Mouse (Mus musculus): ENCODE measurements around the gene Nfe2. TPM values are rescaled to one million over a fixed set of nuclear protein-coding genes. Genes with fewer than 3 reads are reported as not detected.

Gene Nfe2
- polyA plus RNA-seq, 1 experiment: 0.39 TPM

DNA sequence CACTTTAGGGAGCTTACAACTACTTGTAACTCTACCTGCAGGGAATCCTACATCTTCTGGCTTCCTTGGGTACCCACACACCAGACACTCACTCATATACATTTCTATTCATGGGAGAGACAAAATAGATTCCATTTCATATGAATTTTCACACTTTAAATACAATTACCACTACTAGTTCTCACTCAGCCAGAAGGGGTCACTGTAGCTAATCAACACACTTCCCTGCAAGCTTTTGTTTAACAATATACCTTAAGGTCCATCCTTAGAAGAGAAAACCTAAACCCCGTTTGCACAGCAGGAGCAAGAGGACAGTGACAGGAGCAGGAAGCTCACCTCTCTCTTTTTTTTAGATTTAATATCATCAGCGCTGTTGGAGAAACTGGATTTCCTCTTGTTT, 53.0 kb downstream of the Nfe2 start:
- WGBS: 55% methylated on average over 2 of the region's 2 CpGs
- no peak overlapping the region for H3K27ac ChIP-seq (ENCODE audit: insufficient read depth, low read depth, low read length)
- H3K4me3 ChIP-seq (ENCODE audit: low read depth, low read length): no peak overlapping the region
- no peak for TF ChIP-seq POLR2A (IDR thresholded peaks at IDR 0.05; ENCODE audit: low read depth, low read length)
- no peak for TF ChIP-seq CTCF (IDR thresholded peaks at IDR 0.05; ENCODE audit: extremely low read depth, insufficient read length, insufficient replicate concordance, low read depth, low read length)
- H3K36me3 ChIP-seq (ENCODE audit: control insufficient read depth, insufficient read depth, low read length): peaks cover 21% of the 10 kb centered on the region
- no peaks in the 10 kb centered on the region for H3K27me3 ChIP-seq (ENCODE audit: control insufficient read depth, insufficient read depth, low read length)
- H3K4me1 ChIP-seq (ENCODE audit: control insufficient read depth, insufficient read depth, insufficient read length, low read length): no peaks in the 10 kb centered on the region

- H3K4me1 ChIP-seq (ENCODE audit: control insufficient read depth, insufficient read depth, insufficient read length, low read length): no peaks in the 10 kb centered on the region
- no peak for TF ChIP-seq POLR2A (IDR thresholded peaks at IDR 0.05; ENCODE audit: low read depth, low read length)
- no peak for TF ChIP-seq CTCF (IDR thresholded peaks at IDR 0.05; ENCODE audit: extremely low read depth, insufficient read length, insufficient replicate concordance, low read depth, low read length)
- no peak overlapping the region for H3K4me3 ChIP-seq (ENCODE audit: low read depth, low read length)
- H3K36me3 ChIP-seq (ENCODE audit: control insufficient read depth, insufficient read depth, low read length): peaks cover 30% of the 10 kb centered on the region
- no peaks in the 10 kb centered on the region for H3K27me3 ChIP-seq (ENCODE audit: control insufficient read depth, insufficient read depth, low read length)
- no peak overlapping the region; the same call in 1 of the 2 replicates for H3K27ac ChIP-seq (ENCODE audit: insufficient read depth, low read depth, low read length)
- WGBS: 61% methylated on average over 6 of the region's 6 CpGs
Observed at GRCm38 (mm10) chr15:103202088-103202793, 56.0 kb downstream of the Nfe2 start.

Other genes starting within 250 kb of the Nfe2 start
- 0.38 and 2.1 TPM in 2 replicates for gene Hoxc4, start 239.5 kb downstream of the Nfe2 start, polyA plus RNA-seq (2012; rRNA removed)
- 9.1 and 9.8 TPM in 2 replicates for gene Smug1, start 91.3 kb downstream of the Nfe2 start, polyA plus RNA-seq (2012; rRNA removed)
- 1.5 and 2.8 TPM in 2 replicates for gene Cbx5, start 18.6 kb downstream of the Nfe2 start, polyA plus RNA-seq (2012; rRNA removed)
- 12.0 and 29.5 TPM in 2 replicates for gene Hnrnpa1, start 18.0 kb downstream of the Nfe2 start, polyA plus RNA-seq (2012; rRNA removed)
- 64.9 and 111 TPM in 2 replicates for gene Copz1, start 14.3 kb upstream of the Nfe2 start, polyA plus RNA-seq (2012; rRNA removed)
- gene Gpr84, start 52.2 kb upstream of the Nfe2 start, polyA plus RNA-seq (2012; rRNA removed): 0.06 and 0.11 TPM in 2 replicates
- gene Zfp385a, start 81.7 kb upstream of the Nfe2 start, polyA plus RNA-seq (2012; rRNA removed): 6.1 and 7.5 TPM in 2 replicates
- 8.8 and 9.4 TPM in 2 replicates for gene Itga5, start 108.4 kb upstream of the Nfe2 start, polyA plus RNA-seq (2012; rRNA removed)
- gene Gtsf1, start 172.1 kb upstream of the Nfe2 start, polyA plus RNA-seq (2012; rRNA removed): not detected in 2 replicates
- not detected in 2 replicates for gene Gtsf2, start 190.1 kb upstream of the Nfe2 start, polyA plus RNA-seq (2012; rRNA removed)
- gene Nckap1l, start 195.4 kb upstream of the Nfe2 start, polyA plus RNA-seq (2012; rRNA removed): 3.4 and 5.9 TPM in 2 replicates
- gene Pde1b, start 244.6 kb upstream of the Nfe2 start, polyA plus RNA-seq (2012; rRNA removed): 2.3 and 4.2 TPM in 2 replicates